Mouse (Mus musculus) ES-E14 (cell line): ENCODE measurements around the gene Tex12.

Experiments used
- MAFK ChIP-seq: IDR thresholded peaks from 2 replicates; pipeline ENCODE4 v1.6.1; 2014; ENCODE audit warnings: mild to moderate bottlenecking, low read depth, low read length, inconsistent platforms; ENCODE audit not compliant: insufficient read depth
- ZNF384 ChIP-seq: IDR thresholded peaks from 2 replicates; pipeline ENCODE4 v1.6.1; 2012; ENCODE audit warnings: low read depth, low read length, inconsistent platforms

GRCm38 (mm10) chr9:50507570-50507969 lies 53.6 kb downstream of the Tex12 start:
- TF ChIP-seq MAFK (no peak), ZNF384 (no peak)
